Mouse (Mus musculus) forebrain, embryonic 11.5 days (tissue): ENCODE data around the gene Arhgap31. TPM values are rescaled to one million over a fixed set of nuclear protein-coding genes. Genes with fewer than 3 reads are reported as not detected.

Experiments
- ATAC-seq: fragments of 200-750 bp; cut with Nextera tagmentation; replicated peaks from 2 replicates; pipeline ENCODE4 v1.8.0; 2017; ENCODE audit warnings: moderate TSS enrichment; ENCODE audit not compliant: low FRiP score
- DNase-seq: peaks from one replicate; pipeline ENCODE4 v3.0.0-alpha.2; 2017; ENCODE audit warnings: low spot score
- H3K27ac ChIP-seq: fragments of 300-500 bp; sonication (generic); 2 replicates; pipeline ENCODE4 v1.5.1; 2014; ENCODE audit warnings: low read depth, low read length
- H3K27me3 ChIP-seq: fragments of 300-500 bp; sonication (generic); 2 replicates; pipeline ENCODE4 v1.6.1; 2014; ENCODE audit warnings: mild to moderate bottlenecking, low read length, mixed read lengths; ENCODE audit not compliant: control insufficient read depth, insufficient read depth
- H3K36me3 ChIP-seq: fragments of 300-500 bp; sonication (generic); 2 replicates; pipeline ENCODE4 v1.6.1; 2014; ENCODE audit warnings: mild to moderate bottlenecking, low read length, moderate library complexity, mixed read lengths; ENCODE audit not compliant: control insufficient read depth, insufficient read depth
- H3K4me1 ChIP-seq: fragments of 300-500 bp; sonication (generic); replicated peaks from 2 replicates; pipeline ENCODE4 v1.6.1; 2014; ENCODE audit warnings: low read length, mixed read lengths; ENCODE audit not compliant: control insufficient read depth, insufficient read depth
- H3K4me2 ChIP-seq: fragments of 300-500 bp; sonication (generic); 2 replicates; pipeline ENCODE4 v1.6.1; 2014; ENCODE audit warnings: low read depth, mild to moderate bottlenecking, low read length, moderate library complexity, mixed read lengths; ENCODE audit not compliant: severe bottlenecking
- H3K4me3 ChIP-seq: fragments of 300-500 bp; sonication (generic); 2 replicates; pipeline ENCODE4 v1.5.1; 2014; ENCODE audit warnings: low read depth, low read length
- H3K9ac ChIP-seq: fragments of 300-500 bp; sonication (generic); 2 replicates; pipeline ENCODE4 v1.6.1; 2014; ENCODE audit warnings: low read length
- H3K9me3 ChIP-seq: fragments of 300-500 bp; sonication (generic); 2 replicates; pipeline ENCODE4 v1.6.1; 2016; ENCODE audit warnings: low read length, mixed read lengths; ENCODE audit not compliant: control insufficient read depth
- WGBS: fragments of 180-500 bp; shearing (Covaris S2); extraction: QIAGEN DNeasy Blood & Tissue Kit; methylation state at CpG from one replicate; pipeline ENCODE4 v1.1.7; 2014; 5-methylcytosine and 5-hydroxymethylcytosine counted together
- polyA plus RNA-seq: library from polyadenylated mRNA; unstranded; fragments of >200 nt; fragmentation: Nextera tagmentation; extraction: Ambion mirVana; gene quantifications from 2 replicates; pipeline ENCODE4 v1.2.1, GENCODE M21; 2014

The Arhgap31 gene
- polyA plus RNA-seq, 1 experiment from 2014 or later = 10.8 TPM

DNA sequence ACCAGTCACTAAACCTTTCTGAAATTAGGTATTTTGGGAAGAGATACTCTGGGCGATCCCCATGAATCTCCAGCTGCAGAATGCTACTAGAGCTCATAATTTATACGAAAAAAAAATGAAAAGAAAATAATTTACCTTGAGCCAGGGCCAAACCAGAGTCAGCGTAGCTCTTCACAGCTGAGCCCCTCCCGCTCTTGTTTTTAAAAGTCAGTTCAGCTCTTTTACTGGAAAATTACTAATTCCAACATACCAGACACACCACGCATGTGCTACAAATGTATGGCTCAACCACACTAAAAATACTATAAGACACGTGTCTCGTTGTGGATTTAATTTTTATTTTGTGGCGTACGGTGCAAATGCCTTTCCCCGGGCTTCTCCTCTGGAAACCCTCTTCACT, 50.5 kb downstream of the Arhgap31 start:
- DNase-seq = no peak
- Histone ChIP-seq H3K9ac (no peak overlapping the region), H3K27me3 (no peaks in the 10 kb centered on the region), H3K9me3 (no peaks in the 10 kb centered on the region), H3K4me1 (no peaks in the 10 kb centered on the region), H3K27ac (no peak overlapping the region), H3K36me3 (no peaks in the 10 kb centered on the region), H3K4me3 (no peak overlapping the region), H3K4me2 (no peak overlapping the region)
- 92% methylated on average over 10 of the region's 10 CpGs for WGBS
- no peak for ATAC-seq

DNA sequence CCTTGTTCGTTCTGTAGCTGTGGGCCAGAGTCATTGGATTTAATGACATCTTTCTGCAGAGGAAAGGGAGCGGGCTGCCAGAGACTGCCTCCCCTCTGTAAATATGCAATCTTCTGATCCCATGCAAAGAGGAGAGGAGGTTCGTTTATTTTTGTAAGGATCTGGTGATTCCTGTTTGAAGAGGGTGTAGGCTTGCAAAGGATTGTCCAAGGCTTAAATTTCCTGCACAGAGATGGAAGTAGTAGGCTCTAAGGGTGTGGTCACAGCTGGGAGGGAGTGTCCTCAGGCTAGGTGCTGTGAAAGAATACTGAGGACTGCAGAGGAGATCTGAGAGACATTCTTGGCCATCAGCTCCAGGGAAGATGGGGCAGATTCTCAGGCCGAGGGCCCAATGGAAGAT, 58.8 kb downstream of the Arhgap31 start:
- H3K4me1 ChIP-seq = peaks cover 3% of the 10 kb centered on the region; the same call in 1 of the 2 replicates
- WGBS = 76% methylated on average over 4 of the region's 4 CpGs
- H3K9me3 ChIP-seq = no peaks in the 10 kb centered on the region
- no peak overlapping the region for H3K4me3 ChIP-seq
- no peaks in the 10 kb centered on the region for H3K36me3 ChIP-seq
- DNase-seq = no peak
- H3K27me3 ChIP-seq = no peaks in the 10 kb centered on the region
- no peak overlapping the region for H3K4me2 ChIP-seq
- no peak overlapping the region for H3K9ac ChIP-seq
- no peak for ATAC-seq
- no peak overlapping the region for H3K27ac ChIP-seq

DNA sequence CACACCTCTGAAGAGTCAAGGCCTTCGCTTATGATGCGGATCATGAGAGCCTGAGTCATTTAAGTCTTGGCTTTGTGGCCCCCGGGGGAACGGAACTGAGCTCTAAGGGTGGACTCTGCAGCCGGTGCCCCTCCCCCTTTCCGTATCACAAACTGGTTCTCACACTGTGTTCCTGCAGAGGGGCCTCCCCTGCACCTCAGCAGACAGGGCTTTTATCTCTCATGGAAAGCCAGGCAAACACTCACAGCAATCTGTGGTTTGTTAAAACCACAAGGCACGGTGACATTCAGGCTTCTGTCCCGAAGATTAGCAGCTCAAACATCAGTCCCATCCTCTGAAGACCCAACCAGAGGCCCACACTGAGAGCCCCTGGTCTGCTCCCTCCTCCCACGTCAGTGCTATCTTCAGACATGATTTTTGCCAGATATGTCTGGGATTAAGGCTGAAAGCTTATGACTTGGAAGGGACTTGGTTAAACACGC, 59.6 kb downstream of the Arhgap31 start:
- H3K27ac ChIP-seq = no peak overlapping the region
- ATAC-seq (no peak), DNase-seq (no peak)
- H3K4me2 ChIP-seq = no peak overlapping the region
- no peaks in the 10 kb centered on the region for H3K27me3 ChIP-seq
- no peak overlapping the region for H3K9ac ChIP-seq
- peaks cover 3% of the 10 kb centered on the region; the same call in 1 of the 2 replicates for H3K4me1 ChIP-seq
- H3K36me3 ChIP-seq = no peaks in the 10 kb centered on the region
- H3K4me3 ChIP-seq = no peak overlapping the region
- WGBS = 54% methylated on average over 10 of the region's 10 CpGs
- no peaks in the 10 kb centered on the region for H3K9me3 ChIP-seq

DNA sequence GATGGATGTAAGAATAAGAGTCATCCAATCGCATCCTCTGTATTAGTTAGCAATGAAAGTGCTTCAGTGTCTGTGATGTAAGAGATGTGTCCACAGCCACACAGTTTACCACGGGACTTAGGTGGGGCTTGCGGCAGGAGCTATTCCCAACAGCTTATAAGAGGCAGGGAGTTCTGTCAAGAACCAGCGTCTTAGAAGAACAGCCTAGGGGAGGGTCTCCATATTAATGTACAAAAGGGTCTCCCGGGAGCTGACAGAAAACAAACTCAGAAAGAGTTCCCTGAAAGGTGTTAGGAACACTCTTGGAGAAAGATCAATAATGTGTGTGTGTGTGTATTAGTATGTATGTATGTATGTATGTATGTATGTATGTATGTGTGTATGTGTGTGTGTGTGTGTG, 60.4 kb downstream of the Arhgap31 start:
- peaks cover 3% of the 10 kb centered on the region; the same call in 1 of the 2 replicates for H3K4me1 ChIP-seq
- 87% methylated on average over 5 of the region's 5 CpGs for WGBS
- DNase-seq (no peak), ATAC-seq (no peak)
- H3K9me3 ChIP-seq = no peaks in the 10 kb centered on the region
- H3K27ac ChIP-seq = no peak overlapping the region
- H3K9ac ChIP-seq = no peak overlapping the region
- no peak overlapping the region for H3K4me3 ChIP-seq
- no peaks in the 10 kb centered on the region for H3K36me3 ChIP-seq
- no peak overlapping the region for H3K4me2 ChIP-seq
- H3K27me3 ChIP-seq = no peaks in the 10 kb centered on the region

DNA sequence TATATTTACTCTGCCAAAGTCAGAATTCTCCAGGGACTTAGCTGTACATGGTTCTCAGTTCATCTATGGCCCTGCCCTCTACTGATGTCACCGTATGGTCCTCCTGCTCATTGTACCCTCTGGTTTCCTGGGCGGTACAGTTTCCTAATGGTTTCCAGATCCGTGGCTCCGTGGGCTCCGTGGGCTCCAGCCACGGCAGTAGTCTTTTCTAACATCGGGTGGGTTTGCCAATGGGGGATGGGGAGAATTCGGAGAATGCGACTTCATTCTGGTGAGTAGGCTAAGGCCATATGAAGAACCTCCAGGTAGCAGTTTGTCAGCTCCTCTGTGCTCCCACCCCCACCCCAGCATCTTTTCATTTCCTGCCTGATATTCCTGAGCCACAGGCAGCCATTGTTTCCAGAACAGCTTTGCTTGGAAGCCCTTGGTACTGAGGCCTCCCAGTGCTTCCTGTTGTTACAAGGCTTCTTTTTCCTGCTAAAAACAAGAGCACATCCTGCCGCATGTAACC, 61.3 kb downstream of the Arhgap31 start:
- no peaks in the 10 kb centered on the region for H3K36me3 ChIP-seq
- whole genome bisulfite sequencing = 71% methylated on average over 10 of the region's 10 CpGs
- no peak for ATAC-seq
- DNase-seq = no peak
- peaks cover 3% of the 10 kb centered on the region; the same call in 1 of the 2 replicates for H3K4me1 ChIP-seq
- H3K4me2 ChIP-seq = no peak overlapping the region
- no peak overlapping the region for H3K4me3 ChIP-seq
- no peak overlapping the region for H3K9ac ChIP-seq
- H3K9me3 ChIP-seq = no peaks in the 10 kb centered on the region
- no peak overlapping the region for H3K27ac ChIP-seq
- no peaks in the 10 kb centered on the region for H3K27me3 ChIP-seq

DNA sequence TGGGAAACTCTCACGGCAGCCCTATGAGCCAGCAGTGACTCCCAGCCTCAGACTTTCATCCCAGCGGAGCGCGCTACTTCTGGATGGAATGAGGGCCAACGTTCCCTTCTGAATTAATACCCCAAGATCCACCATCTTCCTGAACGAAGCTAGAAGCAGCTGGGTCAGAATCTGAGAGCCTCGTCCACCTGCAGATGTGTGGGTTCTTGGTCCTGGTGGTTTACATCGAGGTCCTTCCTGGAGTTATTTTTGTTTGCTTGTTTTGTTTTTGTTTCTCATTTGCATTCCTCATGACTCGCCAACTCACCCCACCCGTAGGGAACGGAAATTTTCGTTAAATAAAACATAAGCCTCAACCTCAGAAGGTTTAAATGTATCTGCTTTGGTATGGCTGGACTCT, 61.8 kb downstream of the Arhgap31 start:
- 90% methylated on average over 12 of the region's 12 CpGs for WGBS
- Histone ChIP-seq H3K4me2 (no peak overlapping the region), H3K27ac (no peak overlapping the region), H3K4me3 (no peak overlapping the region), H3K9ac (no peak overlapping the region), H3K27me3 (no peaks in the 10 kb centered on the region), H3K36me3 (no peaks in the 10 kb centered on the region), H3K9me3 (no peaks in the 10 kb centered on the region), H3K4me1 (peaks cover 3% of the 10 kb centered on the region; the same call in 1 of the 2 replicates)
- ATAC-seq = no peak
- no peak for DNase-seq

DNA sequence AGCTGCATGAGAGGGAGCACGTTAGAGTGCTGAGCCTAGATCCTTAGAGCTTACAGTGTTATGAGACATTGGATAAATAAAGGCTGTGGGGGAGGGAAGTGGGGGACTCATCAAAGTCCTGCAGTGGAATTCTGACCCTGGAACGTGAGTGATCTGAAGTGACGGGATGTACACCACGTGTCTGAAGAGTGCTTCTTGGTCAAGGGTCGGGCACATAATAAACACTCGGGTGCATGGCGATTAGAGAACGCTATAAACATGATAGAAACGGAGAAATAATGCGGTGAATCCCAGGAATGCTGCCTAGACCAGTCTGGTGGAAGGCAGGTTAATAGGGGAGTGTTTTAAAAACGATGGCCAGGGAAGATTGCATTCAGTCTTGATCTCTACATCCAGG, 63.6 kb downstream of the Arhgap31 start:
- H3K9ac ChIP-seq = no peak overlapping the region
- ATAC-seq (no peak), DNase-seq (no peak)
- no peaks in the 10 kb centered on the region for H3K36me3 ChIP-seq
- no peak overlapping the region for H3K4me2 ChIP-seq
- no peaks in the 10 kb centered on the region for H3K27me3 ChIP-seq
- H3K4me1 ChIP-seq = peaks cover 3% of the 10 kb centered on the region; the same call in 1 of the 2 replicates
- H3K4me3 ChIP-seq = no peak overlapping the region
- H3K9me3 ChIP-seq = no peaks in the 10 kb centered on the region
- no peak overlapping the region for H3K27ac ChIP-seq
- WGBS = 80% methylated on average over 11 of the region's 11 CpGs

DNA sequence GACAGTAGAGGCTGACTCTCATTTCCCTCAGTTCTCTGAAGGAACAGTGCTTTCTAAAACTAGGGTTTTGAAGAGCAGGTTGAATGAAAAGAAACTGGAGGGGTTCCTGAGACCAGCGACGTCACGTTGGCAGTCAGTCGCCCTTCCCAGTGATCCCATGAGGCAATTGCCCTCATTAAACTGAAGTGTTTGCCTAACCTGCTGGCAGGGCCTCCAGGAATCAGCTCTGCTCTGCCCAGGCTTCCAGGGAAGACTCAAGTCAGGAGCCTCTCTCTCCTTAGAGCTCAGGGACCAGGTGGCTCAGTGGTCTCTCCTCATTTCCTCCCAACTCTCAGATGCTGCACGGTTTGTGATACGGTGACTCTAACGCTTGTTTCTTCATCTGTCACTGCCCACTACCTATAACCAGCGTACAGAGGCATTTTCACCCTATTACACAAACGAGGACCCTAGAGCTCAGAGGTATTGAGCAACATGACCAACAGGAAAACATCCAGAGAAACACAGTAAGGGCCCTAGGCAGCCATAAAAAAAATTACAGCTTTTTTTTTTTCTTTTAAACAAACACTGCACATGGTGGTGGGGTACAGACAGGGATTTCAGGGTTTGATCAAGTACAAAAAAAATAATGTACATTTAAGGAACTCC, 64.2 kb downstream of the Arhgap31 start:
- DNase-seq = no peak
- no peaks in the 10 kb centered on the region for H3K27me3 ChIP-seq
- no peak overlapping the region for H3K27ac ChIP-seq
- peaks cover 3% of the 10 kb centered on the region; the same call in 1 of the 2 replicates for H3K4me1 ChIP-seq
- H3K9ac ChIP-seq = no peak overlapping the region
- no peak overlapping the region for H3K4me2 ChIP-seq
- ATAC-seq = no peak
- 91% methylated on average over 9 of the region's 9 CpGs for WGBS
- H3K4me3 ChIP-seq = no peak overlapping the region
- no peaks in the 10 kb centered on the region for H3K36me3 ChIP-seq
- no peaks in the 10 kb centered on the region for H3K9me3 ChIP-seq

DNA sequence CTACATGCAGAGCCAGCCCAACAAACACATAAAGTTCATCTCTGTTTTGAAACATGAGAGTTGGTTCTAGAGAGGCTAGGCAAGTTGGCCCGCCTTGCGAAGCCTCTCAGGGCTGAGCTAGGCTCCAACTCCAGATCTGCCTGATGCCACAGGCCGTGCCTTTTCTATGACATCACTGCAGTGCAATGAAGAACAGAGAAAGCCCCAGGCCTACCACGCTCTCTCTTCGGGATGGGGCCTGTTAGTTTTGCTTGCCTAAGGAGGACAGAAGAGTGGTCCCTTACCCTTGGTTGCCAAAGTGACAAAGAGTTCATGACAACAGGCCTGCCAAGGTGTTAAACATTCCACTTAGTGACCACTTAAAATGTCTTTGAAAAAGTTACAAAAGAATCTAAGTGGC, 64.9 kb downstream of the Arhgap31 start:
- ATAC-seq (no peak), DNase-seq (no peak)
- H3K4me1 ChIP-seq = peaks cover 2% of the 10 kb centered on the region; the same call in 1 of the 2 replicates
- 91% methylated on average over 5 of the region's 5 CpGs for WGBS
- H3K27me3 ChIP-seq = no peaks in the 10 kb centered on the region
- no peak overlapping the region for H3K4me3 ChIP-seq
- no peaks in the 10 kb centered on the region for H3K36me3 ChIP-seq
- H3K9me3 ChIP-seq = no peaks in the 10 kb centered on the region
- H3K4me2 ChIP-seq = no peak overlapping the region
- H3K9ac ChIP-seq = no peak overlapping the region
- no peak overlapping the region for H3K27ac ChIP-seq
